In the genomic region with DNA sequence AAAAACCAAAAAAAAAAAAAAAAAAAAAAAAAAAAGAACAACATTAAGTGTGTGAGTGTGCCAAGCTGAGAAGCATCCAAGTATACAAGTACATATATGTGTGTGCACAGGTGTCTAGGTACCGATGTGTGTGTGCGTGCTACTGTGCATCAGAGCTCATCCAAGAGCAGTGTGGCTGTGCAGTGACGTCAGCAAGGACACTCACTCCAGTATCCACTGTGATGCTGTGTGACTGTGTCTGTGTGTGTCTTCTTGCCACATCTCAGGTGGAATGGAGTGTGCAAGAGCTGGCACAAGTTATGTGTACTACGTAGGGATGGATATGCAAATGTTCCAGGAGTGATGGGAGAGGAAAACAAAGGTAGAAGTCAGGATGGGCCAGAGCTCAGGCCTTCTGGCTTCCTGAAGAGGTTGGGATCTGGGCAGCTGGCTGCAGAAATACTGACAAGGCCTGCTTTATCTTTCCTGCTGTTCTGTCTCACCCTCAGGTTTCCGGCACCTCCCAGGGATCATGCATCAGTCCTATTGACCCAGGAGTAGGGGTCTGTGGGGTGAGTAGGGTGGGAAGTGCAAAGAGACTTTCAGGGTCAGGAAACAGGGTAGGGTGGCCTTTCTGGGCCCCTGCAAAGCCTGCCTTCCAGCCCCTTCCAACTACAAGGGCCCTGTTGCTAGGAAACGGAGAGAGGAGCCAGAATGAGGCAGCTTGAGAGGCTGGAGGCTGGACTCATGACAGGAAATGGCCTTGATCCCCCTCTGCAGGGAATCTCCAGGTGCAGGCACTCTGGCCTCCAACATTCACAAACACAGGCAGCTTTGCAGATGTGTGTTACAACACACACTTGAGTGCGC, we compare ENCODE assay signal across 8 mouse cellular contexts. TPM values are rescaled to one million over a fixed set of nuclear protein-coding genes. Genes with fewer than 3 reads are reported as not detected.
A peak's percentile ranks its signal among the peaks of the same experiment; 100 is the strongest.
DNase-seq lines count a peak whose midpoint lies in the region; ATAC-seq and TF ChIP-seq lines count a peak whose summit lies in the region.

No protein-coding gene starts in this region.

- in situ Hi-C loops in ES-E14 (cut with MboI; ENCODE audit: low sequenced_read_pairs in 2 of 2, unreplicated experiment in 2 of 2), result no loop called here

- H3K9me3 ChIP-seq in heart, embryonic 15.5 days (replicated peaks), result no peaks in the 10 kb centered on the region
- H3K9me3 ChIP-seq in ES-E14 (ENCODE audit: control insufficient read depth, insufficient read depth, low read depth, low read length), result no peaks in the 10 kb centered on the region
- H3K9me3 ChIP-seq in embryonic facial prominence, embryonic 13.5 days, result no peaks in the 10 kb centered on the region

- H3K4me2 ChIP-seq in heart, embryonic 15.5 days, result no peak overlapping the region
- H3K4me2 ChIP-seq in embryonic facial prominence, embryonic 13.5 days, result no peak overlapping the region

- no peak overlapping the region for H3K9ac ChIP-seq in heart, embryonic 15.5 days
- no peak overlapping the region; the same call in 1 of the 2 replicates for H3K9ac ChIP-seq in ES-E14 (ENCODE audit: insufficient read depth, low read depth, low read length, poor library complexity, severe bottlenecking)
- no peak overlapping the region for H3K9ac ChIP-seq in embryonic facial prominence, embryonic 13.5 days

- H3K4me1 ChIP-seq in heart, embryonic 15.5 days (replicated peaks), result peaks cover 26% of the 10 kb centered on the region
- peaks cover 8 to 33% of the 10 kb centered on the region in 2 experiments; a peak in 3 of 4 replicates for H3K4me1 ChIP-seq in ES-E14 (ENCODE audit: control insufficient read depth in 2 of 2, insufficient read depth in 2 of 2, low read length in 2 of 2, poor library complexity in 1 of 2)
- peaks cover 8% of the 10 kb centered on the region for H3K4me1 ChIP-seq in embryonic facial prominence, embryonic 13.5 days

- peak; percentile 54; the same call in 1 of the 2 replicates for ATAC-seq in heart, embryonic 15.5 days (replicated peaks; ENCODE audit: insufficient number of reproducible peaks, insufficient read depth, low FRiP score, low read depth)
- ATAC-seq in embryonic facial prominence, embryonic 13.5 days (ENCODE audit: insufficient number of reproducible peaks, insufficient read depth, low FRiP score, low TSS enrichment, low read depth), result no peak

- no peaks in the 10 kb centered on the region for H3K36me3 ChIP-seq in heart, embryonic 15.5 days
- no peaks in the 10 kb centered on the region for H3K36me3 ChIP-seq in ES-E14 (ENCODE audit: control insufficient read depth, insufficient read depth, low read length, poor library complexity, severe bottlenecking)
- H3K36me3 ChIP-seq in embryonic facial prominence, embryonic 13.5 days, result no peaks in the 10 kb centered on the region

- no peak for DNase-seq in heart, adult 18-20 months
- DNase-seq in ES-E14 (ENCODE audit: low read depth, low spot score), result no peak
- DNase-seq in layer of hippocampus, postnatal 25 days (ENCODE audit: extremely low spot score in 1 of 2, low spot score in 1 of 2), result peak; percentile 19 to 31
- DNase-seq in right cerebral cortex, postnatal 10 days (ENCODE audit: low spot score in 2 of 2), result peak; percentile 74 to 80
- DNase-seq in urinary bladder, adult 18-20 months (ENCODE audit: low spot score in 2 of 2), result no peak
- no peak for DNase-seq in lung, postnatal 10 days

- H3K27ac ChIP-seq in heart, embryonic 15.5 days, result peak overlapping the region; percentile 38
- peak overlapping the region; percentile 35 for H3K27ac ChIP-seq in ES-E14 (ENCODE audit: insufficient read depth, low read depth, low read length, poor library complexity, severe bottlenecking)
- H3K27ac ChIP-seq in embryonic facial prominence, embryonic 13.5 days, result 0 out of 2 replicates have a peak overlapping the region, but pooled peaks have one; percentile 12

- 54% methylated on average over 7 of the region's 7 CpGs for WGBS in heart, embryonic 15.5 days
- WGBS in embryonic facial prominence, embryonic 13.5 days, result 65% methylated on average over 7 of the region's 7 CpGs

- H3K27me3 ChIP-seq in heart, embryonic 15.5 days, result no peaks in the 10 kb centered on the region
- no peaks in the 10 kb centered on the region for H3K27me3 ChIP-seq in embryonic facial prominence, embryonic 13.5 days

- H3K4me3 ChIP-seq in heart, embryonic 15.5 days, result no peak overlapping the region
- no peak overlapping the region for H3K4me3 ChIP-seq in ES-E14 (ENCODE audit: insufficient read depth in 1 of 2, low read depth in 1 of 2, low read length in 2 of 2, poor library complexity in 1 of 2, severe bottlenecking in 1 of 2)
- H3K4me3 ChIP-seq in embryonic facial prominence, embryonic 13.5 days, result no peak overlapping the region

TF ChIP-seq in ES-E14, 5 proteins besides CTCF, POLR2A, EP300 and RAD21:
- TF ChIP-seq CHD2 (IDR thresholded peaks at IDR 0.05; ENCODE audit: low read depth, low read length) (no peak), HCFC1 (IDR thresholded peaks at IDR 0.05; ENCODE audit: borderline replicate concordance, insufficient read depth, low read length) (no peak), MAFK (IDR thresholded peaks at IDR 0.05; ENCODE audit: insufficient read depth, low read depth, low read length) (no peak), ZNF384 (IDR thresholded peaks at IDR 0.05; ENCODE audit: low read depth, low read length) (no peak), ZC3H11A (IDR thresholded peaks at IDR 0.05; ENCODE audit: borderline replicate concordance, low read depth, low read length) (no peak)

RNA-seq across cellular contexts. Expression of a gene that starts 10.0 kb away (rescaled TPM):
- 0.42 and 1.0 TPM in 2 replicates for polyA plus RNA-seq in heart, embryonic 15.5 days (2015; fragmentation: Nextera tagmentation; extraction: Ambion mirVana)
- under 1 TPM; 0.57 to 0.69 TPM for total RNA-seq in heart, adult 18-20 months (2021)
- total RNA-seq in ES-E14 (2012; rRNA removed), result 1.3 and 1.8 TPM in 2 replicates
- polyA plus RNA-seq in embryonic facial prominence, embryonic 13.5 days (2015; fragmentation: Nextera tagmentation; extraction: Ambion mirVana), result 0.10 and 0.28 TPM in 2 replicates
- total RNA-seq in layer of hippocampus, postnatal 25 days (2021), result under 1 TPM; 0.07 to 0.14 TPM

RNA-seq across cellular contexts. Expression of a gene that starts 27.2 kb away (rescaled TPM):
- polyA plus RNA-seq in heart, embryonic 15.5 days (2015; fragmentation: Nextera tagmentation; extraction: Ambion mirVana), result 6.3 and 8.5 TPM in 2 replicates
- 10 to 100 TPM; 36.3 to 38.5 TPM for total RNA-seq in heart, adult 18-20 months (2021)
- 61.8 and 88.9 TPM in 2 replicates for total RNA-seq in ES-E14 (2012; rRNA removed)
- polyA plus RNA-seq in embryonic facial prominence, embryonic 13.5 days (2015; fragmentation: Nextera tagmentation; extraction: Ambion mirVana), result 12.8 and 14.3 TPM in 2 replicates
- 100 to 1,000 TPM in 1 of 2 experiments, 10 to 100 TPM in 1; 96.9 to 109 TPM for total RNA-seq in layer of hippocampus, postnatal 25 days (2021)

Comparison
In these comparisons a context has a peak if more than half of its experiments do, and no peak if none do; other contexts are left out.
1. DNase-seq: peak in layer of hippocampus, postnatal 25 days (2 of 2) and right cerebral cortex, postnatal 10 days (2 of 2); none in heart, adult 18-20 months (0 of 2), ES-E14 (single experiment), urinary bladder, adult 18-20 months (0 of 2) and lung, postnatal 10 days (single experiment).
2. Peak in every context shown above with its lines, with median percentiles within 50 percentile points of each other: H3K27ac ChIP-seq.